Mouse (Mus musculus): ENCODE results near the gene Spns3. TPM values are rescaled to one million over a fixed set of nuclear protein-coding genes. Genes with fewer than 3 reads are reported as not detected.

Gene Spns3
- polyA plus RNA-seq, 1 experiment, result 15.4 TPM

DNA sequence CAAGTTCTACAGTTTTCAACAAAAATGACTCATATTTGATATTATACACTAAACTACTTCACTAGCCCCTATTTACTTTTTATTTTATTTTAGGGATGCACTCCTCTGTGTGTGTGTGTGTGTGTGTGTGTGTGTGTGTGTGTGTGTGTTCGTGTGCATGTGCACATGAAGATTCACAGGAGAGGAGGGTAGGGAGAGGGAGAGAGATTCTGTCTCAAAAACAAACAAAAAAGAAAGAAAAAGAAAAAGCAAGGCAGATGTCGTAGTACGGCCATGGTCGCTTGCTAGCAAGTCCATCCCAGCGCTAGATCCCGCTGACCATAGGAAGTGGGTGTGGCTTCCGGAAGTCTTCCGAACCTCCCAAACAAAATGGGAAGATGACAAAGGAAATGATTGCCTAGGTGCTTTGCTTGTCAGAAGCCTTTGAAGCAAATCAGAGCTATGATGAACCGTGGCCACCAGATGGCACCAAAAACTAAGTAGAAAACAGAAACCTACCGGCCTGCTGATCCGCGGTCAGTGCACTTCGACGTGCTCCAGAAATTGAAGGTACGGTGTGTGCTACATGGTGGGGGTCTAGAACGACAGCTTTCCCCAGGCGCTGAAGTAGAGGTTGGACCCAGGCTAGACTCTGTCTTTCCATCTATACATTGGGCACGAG lies 20.1 kb upstream of the Spns3 start:
- no peak overlapping the region for H3K4me3 ChIP-seq (ENCODE audit: control insufficient read depth, insufficient read depth, low read length)
- peak; percentile 64; the same call in 1 of the 2 replicates for TF ChIP-seq CTCF (IDR thresholded peaks at IDR 0.05; ENCODE audit: borderline replicate concordance, control insufficient read depth, extremely low read depth, insufficient read depth, low read length, poor library complexity)
- TF ChIP-seq POLR2A (IDR thresholded peaks at IDR 0.05; ENCODE audit: control insufficient read depth, extremely low read depth, insufficient read depth, low read length, poor library complexity), result no peak
- no peaks in the 10 kb centered on the region for H3K36me3 ChIP-seq (ENCODE audit: control insufficient read depth, insufficient read depth, low read length)
- no peak overlapping the region for H3K27ac ChIP-seq (ENCODE audit: control insufficient read depth, insufficient read depth, low read length)
- peak; percentile 85 for DNase-seq
- H3K4me1 ChIP-seq (replicated peaks; ENCODE audit: control insufficient read depth, insufficient read depth, low read length), result no peaks in the 10 kb centered on the region
- H3K27me3 ChIP-seq (ENCODE audit: control insufficient read depth, insufficient read depth, low read length), result no peaks in the 10 kb centered on the region
- 6% methylated on average over 18 of the region's 18 CpGs for WGBS

DNA sequence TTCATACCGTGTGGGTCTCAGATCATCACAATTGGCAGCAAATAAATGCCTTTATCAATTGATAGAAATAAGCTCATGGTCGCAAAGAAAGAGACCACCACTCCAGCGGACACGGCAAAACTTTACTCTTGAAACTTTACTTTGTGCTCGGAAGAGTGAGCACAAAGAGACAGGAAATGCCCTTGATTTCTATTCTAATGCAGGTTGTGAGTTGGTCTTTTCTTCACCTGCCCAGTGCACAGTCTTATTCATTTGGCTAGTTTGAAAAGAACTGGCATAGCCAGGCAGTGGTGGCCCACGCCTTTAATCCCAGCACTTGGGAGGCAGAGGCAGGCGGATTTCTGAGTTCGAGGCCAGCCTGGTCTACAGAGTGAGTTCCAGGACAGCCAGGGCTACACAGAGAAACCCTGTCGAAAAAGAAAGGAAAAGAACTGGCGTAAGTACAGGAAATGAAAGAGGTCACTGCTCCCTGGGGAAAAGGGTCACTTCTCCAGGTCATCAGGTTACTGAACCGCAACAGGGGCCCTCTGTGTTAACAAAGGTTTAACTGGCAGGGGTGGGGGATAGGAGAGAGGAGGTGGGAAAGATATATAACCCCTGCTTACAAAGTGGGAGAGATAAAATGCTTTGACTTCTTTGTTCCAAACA lies 19.5 kb upstream of the Spns3 start:
- WGBS, result 90% methylated on average over 11 of the region's 11 CpGs
- no peak overlapping the region for H3K27ac ChIP-seq (ENCODE audit: control insufficient read depth, insufficient read depth, low read length)

DNA sequence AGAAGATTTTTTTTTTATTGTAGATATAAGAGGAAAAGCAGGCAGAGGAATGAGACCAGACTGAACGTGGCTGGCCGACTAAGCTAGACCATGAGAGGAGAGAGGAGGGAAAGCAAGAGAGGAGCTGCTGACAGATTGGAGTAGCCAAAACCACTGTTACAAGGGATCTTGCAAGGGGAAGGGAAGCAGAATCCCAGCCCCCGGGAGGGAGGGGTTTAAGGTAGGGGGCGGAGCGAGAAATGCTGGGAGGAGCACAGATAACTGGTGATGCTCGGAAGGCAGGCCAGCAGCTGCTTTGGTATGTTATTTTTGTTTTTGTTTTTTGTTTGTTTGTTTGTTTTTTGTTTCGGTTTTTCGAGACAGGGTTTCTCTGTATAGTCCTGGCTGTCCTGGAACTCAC lies 18.7 kb upstream of the Spns3 start:
- Histone ChIP-seq H3K4me1 (replicated peaks; ENCODE audit: control insufficient read depth, insufficient read depth, low read length) (no peaks in the 10 kb centered on the region), H3K27me3 (ENCODE audit: control insufficient read depth, insufficient read depth, low read length) (no peaks in the 10 kb centered on the region), H3K27ac (ENCODE audit: control insufficient read depth, insufficient read depth, low read length) (no peak overlapping the region), H3K4me3 (ENCODE audit: control insufficient read depth, insufficient read depth, low read length) (no peak overlapping the region), H3K36me3 (ENCODE audit: control insufficient read depth, insufficient read depth, low read length) (no peaks in the 10 kb centered on the region)
- DNase-seq, result peak; percentile 35
- WGBS, result 67% methylated on average over 8 of the region's 8 CpGs
- no peak for TF ChIP-seq POLR2A (IDR thresholded peaks at IDR 0.05; ENCODE audit: control insufficient read depth, extremely low read depth, insufficient read depth, low read length, poor library complexity)
- TF ChIP-seq CTCF (IDR thresholded peaks at IDR 0.05; ENCODE audit: borderline replicate concordance, control insufficient read depth, extremely low read depth, insufficient read depth, low read length, poor library complexity), result no peak

More for the DNA sequence above, 19.5 kb upstream of the Spns3 start:
- no peak overlapping the region for H3K4me3 ChIP-seq (ENCODE audit: control insufficient read depth, insufficient read depth, low read length)
- no peaks in the 10 kb centered on the region for H3K4me1 ChIP-seq (replicated peaks; ENCODE audit: control insufficient read depth, insufficient read depth, low read length)
- no peak for DNase-seq
- no peak for TF ChIP-seq CTCF (IDR thresholded peaks at IDR 0.05; ENCODE audit: borderline replicate concordance, control insufficient read depth, extremely low read depth, insufficient read depth, low read length, poor library complexity)
- TF ChIP-seq POLR2A (IDR thresholded peaks at IDR 0.05; ENCODE audit: control insufficient read depth, extremely low read depth, insufficient read depth, low read length, poor library complexity), result no peak
- no peaks in the 10 kb centered on the region for H3K27me3 ChIP-seq (ENCODE audit: control insufficient read depth, insufficient read depth, low read length)
- no peaks in the 10 kb centered on the region for H3K36me3 ChIP-seq (ENCODE audit: control insufficient read depth, insufficient read depth, low read length)

DNA sequence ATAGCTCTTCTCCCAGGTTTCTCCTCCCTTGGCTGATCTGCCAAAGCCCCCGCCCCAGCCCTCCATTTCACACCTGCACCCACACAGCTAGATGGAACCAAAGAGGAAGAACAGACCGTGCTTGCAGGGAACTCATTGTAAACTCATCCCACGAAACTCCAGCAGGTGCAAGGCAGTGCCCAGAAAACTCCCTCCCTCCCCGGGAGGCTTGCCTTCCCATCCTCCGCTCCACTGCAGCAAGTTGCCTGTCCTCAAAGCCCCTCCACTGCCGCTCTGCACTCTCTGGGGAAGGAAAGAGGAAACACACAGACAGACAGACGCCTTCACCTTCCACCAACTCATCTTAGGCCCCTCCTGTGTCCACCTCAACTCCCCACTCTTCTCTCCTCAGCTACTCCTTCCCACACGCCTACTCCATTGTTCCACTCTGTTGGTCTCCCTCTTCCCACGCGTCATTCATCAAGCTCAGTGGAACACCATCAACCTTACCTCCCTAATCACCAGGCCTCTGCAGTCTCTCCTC lies 16.6 kb upstream of the Spns3 start:
- H3K36me3 ChIP-seq (ENCODE audit: control insufficient read depth, insufficient read depth, low read length), result no peaks in the 10 kb centered on the region
- H3K27ac ChIP-seq (ENCODE audit: control insufficient read depth, insufficient read depth, low read length), result no peak overlapping the region
- TF ChIP-seq CTCF (IDR thresholded peaks at IDR 0.05; ENCODE audit: borderline replicate concordance, control insufficient read depth, extremely low read depth, insufficient read depth, low read length, poor library complexity) (no peak), POLR2A (IDR thresholded peaks at IDR 0.05; ENCODE audit: control insufficient read depth, extremely low read depth, insufficient read depth, low read length, poor library complexity) (no peak)
- no peaks in the 10 kb centered on the region for H3K4me1 ChIP-seq (replicated peaks; ENCODE audit: control insufficient read depth, insufficient read depth, low read length)
- 53% methylated on average over 9 of the region's 10 CpGs for WGBS
- no peak overlapping the region for H3K4me3 ChIP-seq (ENCODE audit: control insufficient read depth, insufficient read depth, low read length)
- no peak for DNase-seq
- no peaks in the 10 kb centered on the region for H3K27me3 ChIP-seq (ENCODE audit: control insufficient read depth, insufficient read depth, low read length)

DNA sequence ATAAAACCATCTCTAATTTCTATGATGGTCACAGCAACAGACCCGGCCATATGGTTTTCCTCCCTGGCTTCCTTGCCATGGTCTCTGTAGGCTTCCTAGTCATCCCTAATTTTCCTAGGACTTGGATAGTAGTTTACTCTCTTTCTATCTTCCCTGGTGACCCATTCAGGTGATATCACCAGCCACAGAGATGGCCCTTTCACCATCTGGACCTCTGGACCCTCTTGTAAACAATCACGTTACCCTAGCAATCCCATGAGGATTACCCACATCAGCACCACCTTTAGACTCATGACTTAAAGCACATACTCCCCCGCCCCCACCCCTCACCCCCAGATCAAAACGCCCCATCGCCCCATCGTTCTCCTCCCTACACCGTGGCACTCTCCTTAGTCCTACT lies 16.0 kb upstream of the Spns3 start:
- TF ChIP-seq CTCF (IDR thresholded peaks at IDR 0.05; ENCODE audit: borderline replicate concordance, control insufficient read depth, extremely low read depth, insufficient read depth, low read length, poor library complexity), result no peak
- no peak for TF ChIP-seq POLR2A (IDR thresholded peaks at IDR 0.05; ENCODE audit: control insufficient read depth, extremely low read depth, insufficient read depth, low read length, poor library complexity)
- WGBS, result 97% methylated on average over 7 of the region's 7 CpGs
- no peaks in the 10 kb centered on the region for H3K27me3 ChIP-seq (ENCODE audit: control insufficient read depth, insufficient read depth, low read length)
- H3K27ac ChIP-seq (ENCODE audit: control insufficient read depth, insufficient read depth, low read length), result no peak overlapping the region
- no peaks in the 10 kb centered on the region for H3K4me1 ChIP-seq (replicated peaks; ENCODE audit: control insufficient read depth, insufficient read depth, low read length)
- no peak overlapping the region for H3K4me3 ChIP-seq (ENCODE audit: control insufficient read depth, insufficient read depth, low read length)
- DNase-seq, result no peak
- H3K36me3 ChIP-seq (ENCODE audit: control insufficient read depth, insufficient read depth, low read length), result no peaks in the 10 kb centered on the region

DNA sequence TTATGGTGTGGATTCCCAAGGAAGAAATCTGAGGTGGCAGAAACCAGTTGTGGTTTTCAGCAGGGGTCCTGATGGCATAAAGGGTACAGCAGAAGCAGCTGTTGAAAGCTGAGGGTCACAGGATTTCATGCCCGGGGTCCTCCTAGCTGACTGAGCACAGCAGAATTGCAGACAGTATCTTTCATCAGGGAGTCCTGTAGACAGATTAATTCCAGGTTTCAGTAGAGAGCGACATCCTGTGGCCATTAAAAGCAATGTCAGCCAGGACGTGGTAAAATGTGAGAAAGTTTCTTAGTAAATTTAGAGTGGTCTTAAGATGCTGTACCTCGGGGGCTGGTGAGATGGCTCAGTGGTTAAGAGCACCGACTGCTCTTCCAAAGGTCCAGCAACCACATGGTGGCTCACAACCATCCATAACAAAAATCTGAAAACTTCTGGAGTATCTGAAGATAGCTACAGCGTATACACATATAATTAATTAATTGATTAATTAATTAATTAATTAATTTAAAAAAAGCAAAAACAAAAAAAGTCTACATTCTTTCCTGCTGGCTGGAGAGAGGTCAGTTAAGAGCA lies 14.0 kb upstream of the Spns3 start:
- TF ChIP-seq CTCF (IDR thresholded peaks at IDR 0.05; ENCODE audit: borderline replicate concordance, control insufficient read depth, extremely low read depth, insufficient read depth, low read length, poor library complexity) (no peak), POLR2A (IDR thresholded peaks at IDR 0.05; ENCODE audit: control insufficient read depth, extremely low read depth, insufficient read depth, low read length, poor library complexity) (no peak)
- no peaks in the 10 kb centered on the region for H3K4me1 ChIP-seq (replicated peaks; ENCODE audit: control insufficient read depth, insufficient read depth, low read length)
- 19% methylated on average over 6 of the region's 6 CpGs for WGBS
- H3K4me3 ChIP-seq (ENCODE audit: control insufficient read depth, insufficient read depth, low read length), result no peak overlapping the region
- no peaks in the 10 kb centered on the region for H3K36me3 ChIP-seq (ENCODE audit: control insufficient read depth, insufficient read depth, low read length)
- no peak overlapping the region for H3K27ac ChIP-seq (ENCODE audit: control insufficient read depth, insufficient read depth, low read length)
- no peaks in the 10 kb centered on the region for H3K27me3 ChIP-seq (ENCODE audit: control insufficient read depth, insufficient read depth, low read length)
- no peak for DNase-seq
